ENCODE assay signal across 8 mouse cellular contexts in genomic region chr2:24409166-24409565, GRCm38 (mm10). TPM values are rescaled to one million over a fixed set of nuclear protein-coding genes. Genes with fewer than 3 reads are reported as not detected.
DNase-seq lines count a peak whose midpoint lies in the region; ATAC-seq and TF ChIP-seq lines count a peak whose summit lies in the region.

No protein-coding gene starts in this region.

- no peaks in the 10 kb centered on the region for H3K9me3 ChIP-seq in forebrain, embryonic 10.5 days
- no peaks in the 10 kb centered on the region for H3K9me3 ChIP-seq in hindbrain, embryonic 14.5 days (ENCODE audit: control insufficient read depth, low read length)

- 2% methylated on average over 2 of the region's 2 CpGs for WGBS in forebrain, embryonic 10.5 days
- WGBS in hindbrain, embryonic 14.5 days = 4% methylated on average over 2 of the region's 2 CpGs

- no peak overlapping the region for H3K4me2 ChIP-seq in hindbrain, embryonic 14.5 days (replicated peaks)

- peaks cover 56% of the 10 kb centered on the region for H3K27me3 ChIP-seq in forebrain, embryonic 10.5 days (ENCODE audit: poor library complexity, severe bottlenecking)
- H3K27me3 ChIP-seq in hindbrain, embryonic 14.5 days (ENCODE audit: control insufficient read depth, insufficient read depth, low read length) = peaks cover 8% of the 10 kb centered on the region

- H3K27ac ChIP-seq in forebrain, embryonic 10.5 days = no peak overlapping the region
- no peak overlapping the region for H3K27ac ChIP-seq in hindbrain, embryonic 14.5 days
- no peak overlapping the region for H3K27ac ChIP-seq in left cerebral cortex, adult 2 months

- H3K4me1 ChIP-seq in forebrain, embryonic 10.5 days = peaks cover 31% of the 10 kb centered on the region
- no peaks in the 10 kb centered on the region; the same call in 1 of the 2 replicates for H3K4me1 ChIP-seq in hindbrain, embryonic 14.5 days (replicated peaks; ENCODE audit: control insufficient read depth, insufficient read depth, low read length)

- H3K36me3 ChIP-seq in forebrain, embryonic 10.5 days (replicated peaks) = no peaks in the 10 kb centered on the region
- H3K36me3 ChIP-seq in hindbrain, embryonic 14.5 days (replicated peaks; ENCODE audit: control insufficient read depth, insufficient read depth) = no peaks in the 10 kb centered on the region

- intact Hi-C loops in left cerebral cortex, adult 2 months (cut with DNase I) = loop anchor here (1.0 to 5.0 kb wide), 2 partner anchors 159 to 348 kb away; no protein-coding TSS in a partner anchor

- H3K4me3 ChIP-seq in forebrain, embryonic 10.5 days = no peak overlapping the region
- no peak overlapping the region for H3K4me3 ChIP-seq in hindbrain, embryonic 14.5 days (replicated peaks; ENCODE audit: low read length)
- no peak overlapping the region for H3K4me3 ChIP-seq in left cerebral cortex, adult 2 months

- TF ChIP-seq CTCF in left cerebral cortex, adult 2 months (IDR thresholded peaks at IDR 0.05) = peak; percentile 92

- DNase-seq in gastrocnemius, adult 18-20 months (ENCODE audit: low spot score) = peak; percentile 56
- DNase-seq in gastrocnemius, adult 8-10 months (ENCODE audit: low spot score in 2 of 2) = no peak
- DNase-seq in c-Kit-positive CD71-negative TER-119-negative erythroid progenitor cells, embryonic 14.5 days (ENCODE audit: low read depth) = peak; percentile 51
- DNase-seq in forebrain, embryonic 10.5 days (ENCODE audit: extremely low spot score, low spot score) = peak; percentile 70
- DNase-seq in hindbrain, embryonic 14.5 days (ENCODE audit: low spot score) = peak; percentile 85
- DNase-seq in left cerebral cortex, adult 2 months (ENCODE audit: extremely low spot score in 1 of 2, low spot score in 2 of 2) = peak; percentile 67 to 78
- peak; percentile 71 for DNase-seq in mesoderm, embryonic 11.5 days (ENCODE audit: low read depth, low spot score)
- peak; percentile 55 to 78 for DNase-seq in right cerebral cortex, postnatal 10 days (ENCODE audit: low spot score in 2 of 2)

- no peak overlapping the region for H3K9ac ChIP-seq in hindbrain, embryonic 14.5 days

- ATAC-seq in hindbrain, embryonic 14.5 days (ENCODE audit: low FRiP score) = peak; percentile 41

RNA-seq across cellular contexts. Expression of gene Psd4, which starts 41.8 kb away (rescaled TPM):
- total RNA-seq in gastrocnemius, adult 18-20 months (2021) = under 1 TPM; 0.14 to 0.53 TPM
- total RNA-seq in gastrocnemius, adult 8-10 months (2022) = 1 to 10 TPM in 2 of 4 experiments, under 1 TPM in 2; 0.07 to 1.1 (median 0.59) TPM
- polyA plus RNA-seq in forebrain, embryonic 10.5 days (2016; fragmentation: Nextera tagmentation; extraction: Ambion mirVana) = 0.46 and 0.60 TPM in 2 replicates
- polyA plus RNA-seq in hindbrain, embryonic 14.5 days (2014; fragmentation: Nextera tagmentation; extraction: Ambion mirVana) = 0.44 and 1.4 TPM in 2 replicates
- total RNA-seq in left cerebral cortex, adult 2 months (2021) = under 1 TPM; 0.47 to 0.48 TPM

Comparison
In these comparisons a context has a peak if more than half of its experiments do, and no peak if none do; other contexts are left out.
1. DNase-seq: peak in gastrocnemius, adult 18-20 months (single experiment), c-Kit-positive CD71-negative TER-119-negative erythroid progenitor cells, embryonic 14.5 days (single experiment), forebrain, embryonic 10.5 days (single experiment), hindbrain, embryonic 14.5 days (single experiment), left cerebral cortex, adult 2 months (2 of 2), mesoderm, embryonic 11.5 days (single experiment) and right cerebral cortex, postnatal 10 days (2 of 2); none in gastrocnemius, adult 8-10 months (0 of 2).